Mouse (Mus musculus): ENCODE results near the gene Acyp2. TPM values are rescaled to one million over a fixed set of nuclear protein-coding genes. Genes with fewer than 3 reads are reported as not detected.

Acyp2 gene
- 1.1 and 1.9 TPM in 2 replicates for polyA plus RNA-seq (2011; ENCODE audit: insufficient read depth, insufficient read length, low read depth, missing spikeins)

- Histone ChIP-seq H3K4me1 (ENCODE audit: control insufficient read depth, insufficient read depth, low read length) (peaks cover 1% of the 10 kb centered on the region), H3K36me3 (ENCODE audit: control insufficient read depth, insufficient read depth, low read length, poor library complexity, severe bottlenecking) (no peaks in the 10 kb centered on the region), H3K27ac (ENCODE audit: insufficient read depth, low read length) (no peak within 1 kb of the TSS), H3K4me3 (ENCODE audit: low read depth, low read length) (peak within 1 kb of the TSS; percentile 86), H3K9me3 (replicated peaks; ENCODE audit: control insufficient read depth, insufficient read depth, low read length, poor library complexity, severe bottlenecking) (no peaks in the 10 kb centered on the region), H3K9ac (ENCODE audit: low read depth, poor library complexity, severe bottlenecking) (peak within 1 kb of the TSS; percentile 34), H3K27me3 (ENCODE audit: control insufficient read depth, insufficient read depth, low read length, poor library complexity, severe bottlenecking) (no peaks in the 10 kb centered on the region)
- peak; percentile 21 for TF ChIP-seq CTCF (IDR thresholded peaks at IDR 0.05; ENCODE audit: low read depth, low read length)
- TF ChIP-seq EP300 (IDR thresholded peaks at IDR 0.05; ENCODE audit: insufficient read depth, low read depth, low read length): 0 out of 2 replicates have a peak, but pooled peaks have one; percentile 43
- TF ChIP-seq POLR2A (IDR thresholded peaks at IDR 0.05; ENCODE audit: insufficient read depth, low read length): peak; percentile 32
These were observed at the start of gene Acyp2 for GRCm38 (mm10) chr11:30649001-30649637. Gene Acyp2, minus strand, starts transcription at chr11:30649587.

GRCm38 (mm10) chr11:30689421-30689820 lies 40.0 kb upstream of the Acyp2 start:
- no peaks in the 10 kb centered on the region for H3K36me3 ChIP-seq (ENCODE audit: control insufficient read depth, insufficient read depth, low read length, poor library complexity, severe bottlenecking)
- no peak overlapping the region for H3K4me3 ChIP-seq (ENCODE audit: low read depth, low read length)
- TF ChIP-seq POLR2A (IDR thresholded peaks at IDR 0.05; ENCODE audit: insufficient read depth, low read length) (no peak), CTCF (IDR thresholded peaks at IDR 0.05; ENCODE audit: low read depth, low read length) (no peak), EP300 (IDR thresholded peaks at IDR 0.05; ENCODE audit: insufficient read depth, low read depth, low read length) (no peak)
- H3K9ac ChIP-seq (ENCODE audit: low read depth, poor library complexity, severe bottlenecking): no peak overlapping the region
- no peak overlapping the region for H3K27ac ChIP-seq (ENCODE audit: insufficient read depth, low read length)
- no peaks in the 10 kb centered on the region for H3K27me3 ChIP-seq (ENCODE audit: control insufficient read depth, insufficient read depth, low read length, poor library complexity, severe bottlenecking)
- H3K4me1 ChIP-seq (ENCODE audit: control insufficient read depth, insufficient read depth, low read length): no peaks in the 10 kb centered on the region
- H3K9me3 ChIP-seq (replicated peaks; ENCODE audit: control insufficient read depth, insufficient read depth, low read length, poor library complexity, severe bottlenecking): peaks cover 12% of the 10 kb centered on the region

- no peak for TF ChIP-seq CTCF (IDR thresholded peaks at IDR 0.05; ENCODE audit: low read depth, low read length)
- no peak for TF ChIP-seq EP300 (IDR thresholded peaks at IDR 0.05; ENCODE audit: insufficient read depth, low read depth, low read length)
- no peak for TF ChIP-seq POLR2A (IDR thresholded peaks at IDR 0.05; ENCODE audit: insufficient read depth, low read length)
- no peaks in the 10 kb centered on the region for H3K27me3 ChIP-seq (ENCODE audit: control insufficient read depth, insufficient read depth, low read length, poor library complexity, severe bottlenecking)
- no peaks in the 10 kb centered on the region for H3K4me1 ChIP-seq (ENCODE audit: control insufficient read depth, insufficient read depth, low read length)
- H3K9me3 ChIP-seq (replicated peaks; ENCODE audit: control insufficient read depth, insufficient read depth, low read length, poor library complexity, severe bottlenecking): no peaks in the 10 kb centered on the region
- H3K4me3 ChIP-seq (ENCODE audit: low read depth, low read length): no peak overlapping the region
- no peak overlapping the region for H3K9ac ChIP-seq (ENCODE audit: low read depth, poor library complexity, severe bottlenecking)
- H3K36me3 ChIP-seq (ENCODE audit: control insufficient read depth, insufficient read depth, low read length, poor library complexity, severe bottlenecking): no peaks in the 10 kb centered on the region
- no peak overlapping the region for H3K27ac ChIP-seq (ENCODE audit: insufficient read depth, low read length)
These were observed 26.7 kb upstream of the Acyp2 start for GRCm38 (mm10) chr11:30676086-30676485.

- H3K9ac ChIP-seq (ENCODE audit: low read depth, poor library complexity, severe bottlenecking): no peak overlapping the region
- TF ChIP-seq CTCF (IDR thresholded peaks at IDR 0.05; ENCODE audit: low read depth, low read length) (no peak), POLR2A (IDR thresholded peaks at IDR 0.05; ENCODE audit: insufficient read depth, low read length) (no peak), EP300 (IDR thresholded peaks at IDR 0.05; ENCODE audit: insufficient read depth, low read depth, low read length) (no peak)
- H3K4me1 ChIP-seq (ENCODE audit: control insufficient read depth, insufficient read depth, low read length): no peaks in the 10 kb centered on the region
- H3K9me3 ChIP-seq (replicated peaks; ENCODE audit: control insufficient read depth, insufficient read depth, low read length, poor library complexity, severe bottlenecking): no peaks in the 10 kb centered on the region
- no peaks in the 10 kb centered on the region for H3K36me3 ChIP-seq (ENCODE audit: control insufficient read depth, insufficient read depth, low read length, poor library complexity, severe bottlenecking)
- H3K27ac ChIP-seq (ENCODE audit: insufficient read depth, low read length): no peak overlapping the region
- no peak overlapping the region for H3K4me3 ChIP-seq (ENCODE audit: low read depth, low read length)
- no peaks in the 10 kb centered on the region for H3K27me3 ChIP-seq (ENCODE audit: control insufficient read depth, insufficient read depth, low read length, poor library complexity, severe bottlenecking)
These were observed 23.3 kb upstream of the Acyp2 start for GRCm38 (mm10) chr11:30672719-30673118.

- TF ChIP-seq EP300 (IDR thresholded peaks at IDR 0.05; ENCODE audit: insufficient read depth, low read depth, low read length) (no peak), CTCF (IDR thresholded peaks at IDR 0.05; ENCODE audit: low read depth, low read length) (no peak), POLR2A (IDR thresholded peaks at IDR 0.05; ENCODE audit: insufficient read depth, low read length) (no peak)
- no peaks in the 10 kb centered on the region for H3K4me1 ChIP-seq (ENCODE audit: control insufficient read depth, insufficient read depth, low read length)
- no peaks in the 10 kb centered on the region for H3K9me3 ChIP-seq (replicated peaks; ENCODE audit: control insufficient read depth, insufficient read depth, low read length, poor library complexity, severe bottlenecking)
- no peaks in the 10 kb centered on the region for H3K27me3 ChIP-seq (ENCODE audit: control insufficient read depth, insufficient read depth, low read length, poor library complexity, severe bottlenecking)
- no peak overlapping the region for H3K9ac ChIP-seq (ENCODE audit: low read depth, poor library complexity, severe bottlenecking)
- H3K36me3 ChIP-seq (ENCODE audit: control insufficient read depth, insufficient read depth, low read length, poor library complexity, severe bottlenecking): no peaks in the 10 kb centered on the region
- no peak overlapping the region for H3K27ac ChIP-seq (ENCODE audit: insufficient read depth, low read length)
- H3K4me3 ChIP-seq (ENCODE audit: low read depth, low read length): no peak overlapping the region
These were observed 13.6 kb upstream of the Acyp2 start for GRCm38 (mm10) chr11:30663001-30663400.

- Histone ChIP-seq H3K27me3 (ENCODE audit: control insufficient read depth, insufficient read depth, low read length, poor library complexity, severe bottlenecking) (no peaks in the 10 kb centered on the region), H3K4me1 (ENCODE audit: control insufficient read depth, insufficient read depth, low read length) (no peaks in the 10 kb centered on the region), H3K27ac (ENCODE audit: insufficient read depth, low read length) (no peak overlapping the region), H3K36me3 (ENCODE audit: control insufficient read depth, insufficient read depth, low read length, poor library complexity, severe bottlenecking) (no peaks in the 10 kb centered on the region), H3K4me3 (ENCODE audit: low read depth, low read length) (no peak overlapping the region), H3K9ac (ENCODE audit: low read depth, poor library complexity, severe bottlenecking) (no peak overlapping the region), H3K9me3 (replicated peaks; ENCODE audit: control insufficient read depth, insufficient read depth, low read length, poor library complexity, severe bottlenecking) (no peaks in the 10 kb centered on the region)
- TF ChIP-seq EP300 (IDR thresholded peaks at IDR 0.05; ENCODE audit: insufficient read depth, low read depth, low read length) (no peak), CTCF (IDR thresholded peaks at IDR 0.05; ENCODE audit: low read depth, low read length) (no peak), POLR2A (IDR thresholded peaks at IDR 0.05; ENCODE audit: insufficient read depth, low read length) (no peak)
These were observed 13.2 kb upstream of the Acyp2 start for GRCm38 (mm10) chr11:30662591-30662990.
